Comparison of ENCODE assay signal across 8 mouse cellular contexts in genomic region chr19:46504085-46504552, GRCm38 (mm10). TPM values are rescaled to one million over a fixed set of nuclear protein-coding genes. Genes with fewer than 3 reads are reported as not detected.
DNase-seq lines count a peak whose midpoint lies in the region; ATAC-seq and TF ChIP-seq lines count a peak whose summit lies in the region.

No protein-coding gene starts in this region.

- peak overlapping the region; percentile 99 for H3K27ac ChIP-seq in intestine, embryonic 14.5 days (ENCODE audit: low read depth)
- H3K27ac ChIP-seq in liver, embryonic 14.5 days = peak overlapping the region; percentile 95

- peak overlapping the region; percentile 93 for H3K4me2 ChIP-seq in intestine, embryonic 14.5 days (ENCODE audit: low read length)
- H3K4me2 ChIP-seq in liver, embryonic 14.5 days (ENCODE audit: low read depth) = peak overlapping the region; percentile 82

- H3K27me3 ChIP-seq in intestine, embryonic 14.5 days (replicated peaks; ENCODE audit: control insufficient read depth, insufficient read depth, low read length) = no peaks in the 10 kb centered on the region
- H3K27me3 ChIP-seq in liver, embryonic 14.5 days (ENCODE audit: control insufficient read depth, insufficient read depth, low read length) = no peaks in the 10 kb centered on the region

- TF ChIP-seq CTCF in liver, embryonic 14.5 days (IDR thresholded peaks at IDR 0.05; ENCODE audit: low read depth) = peak; percentile 71

- peaks cover 47% of the 10 kb centered on the region for H3K4me1 ChIP-seq in intestine, embryonic 14.5 days (replicated peaks; ENCODE audit: control insufficient read depth, insufficient read depth, low read length)
- H3K4me1 ChIP-seq in liver, embryonic 14.5 days (replicated peaks; ENCODE audit: control insufficient read depth in 2 of 2, insufficient read depth in 2 of 2, low read length in 1 of 2) = peaks cover 24 to 41% of the 10 kb centered on the region in 2 experiments

- H3K9me3 ChIP-seq in intestine, embryonic 14.5 days (ENCODE audit: control insufficient read depth, low read length) = no peaks in the 10 kb centered on the region
- H3K9me3 ChIP-seq in liver, embryonic 14.5 days (ENCODE audit: control insufficient read depth, low read length) = no peaks in the 10 kb centered on the region

- peak overlapping the region; percentile 85 for H3K4me3 ChIP-seq in intestine, embryonic 14.5 days (ENCODE audit: low read depth, low read length)
- H3K4me3 ChIP-seq in liver, embryonic 14.5 days (ENCODE audit: insufficient read depth in 1 of 2, low read depth in 2 of 2, low read length in 2 of 2) = peak overlapping the region; percentile 72 to 79

- peak overlapping the region; percentile 79 for H3K9ac ChIP-seq in intestine, embryonic 14.5 days (ENCODE audit: low read length)
- H3K9ac ChIP-seq in liver, embryonic 14.5 days (replicated peaks) = peak overlapping the region; percentile 87

- TF ChIP-seq EP300 in liver, embryonic 14.5 days (IDR thresholded peaks at IDR 0.05; ENCODE audit: low read depth) = no peak

- peak; percentile 13 for ATAC-seq in intestine, embryonic 14.5 days (replicated peaks; ENCODE audit: low FRiP score, low TSS enrichment, low read depth)
- peak; percentile 57 for ATAC-seq in liver, embryonic 14.5 days (ENCODE audit: insufficient read depth)

- H3K36me3 ChIP-seq in intestine, embryonic 14.5 days (ENCODE audit: control insufficient read depth, insufficient read depth, low read length) = peaks cover 26% of the 10 kb centered on the region
- H3K36me3 ChIP-seq in liver, embryonic 14.5 days (replicated peaks; ENCODE audit: control insufficient read depth, insufficient read depth, low read depth) = peaks cover 13% of the 10 kb centered on the region

- 3% methylated on average over 4 of the region's 4 CpGs for WGBS in intestine, embryonic 14.5 days
- WGBS in liver, embryonic 14.5 days (ENCODE audit: insufficient replicate concordance) = 1% methylated on average over 4 of the region's 4 CpGs

- intact Hi-C loops in gastrocnemius, postnatal 14 days (cut with DNase I; ENCODE audit: low total_unique reads) = no loop called here

- peak; percentile 53 for DNase-seq in layer of hippocampus, adult 11-12 months (ENCODE audit: low spot score)
- DNase-seq in layer of hippocampus, adult 18-20 months (ENCODE audit: low spot score in 2 of 2) = no peak
- DNase-seq in adipocyte (ENCODE audit: low spot score) = peak; percentile 87
- DNase-seq in gastrocnemius, postnatal 14 days = peak; percentile 58
- no peak for DNase-seq in intestine, embryonic 14.5 days (ENCODE audit: low spot score)
- DNase-seq in liver, embryonic 14.5 days (ENCODE audit: low read depth in 3 of 3, low spot score in 3 of 3) = no peak
- peak; percentile 69 to 76 for DNase-seq in natural killer cell, adult 2 months (ENCODE audit: low spot score in 2 of 2)
- no peak for DNase-seq in retina, postnatal 1 day

RNA-seq across cellular contexts. Expression of gene Trim8, which starts 2.6 kb away (rescaled TPM):
- total RNA-seq in layer of hippocampus, adult 18-20 months (2021) = 100 to 1,000 TPM; 110 to 112 TPM
- total RNA-seq in gastrocnemius, postnatal 14 days (2021) = 10 to 100 TPM; 20.1 to 23.1 TPM
- polyA plus RNA-seq in intestine, embryonic 14.5 days (2014; fragmentation: Nextera tagmentation; extraction: Ambion mirVana) = 20.1 and 21.1 TPM in 2 replicates
- 7.3 and 7.7 TPM in 2 replicates for polyA plus RNA-seq in liver, embryonic 14.5 days (2012; rRNA removed)
- 7.5 and 10.1 TPM in 2 replicates for polyA plus RNA-seq in liver, embryonic 14.5 days (2014; fragmentation: Nextera tagmentation; extraction: Ambion mirVana)

Comparison
In these comparisons a context has a peak if more than half of its experiments do, and no peak if none do; other contexts are left out.
1. DNase-seq: peak in layer of hippocampus, adult 11-12 months (single experiment), adipocyte (single experiment), gastrocnemius, postnatal 14 days (single experiment) and natural killer cell, adult 2 months (2 of 2); none in layer of hippocampus, adult 18-20 months (0 of 2), intestine, embryonic 14.5 days (single experiment), liver, embryonic 14.5 days (0 of 3) and retina, postnatal 1 day (single experiment).
2. RNA of gene Trim8, which starts 2.6 kb away (total RNA-seq): 110 to 112 TPM in layer of hippocampus, adult 18-20 months; 20.1 to 23.1 TPM in gastrocnemius, postnatal 14 days; every median in the first group is over 4 times any median in the second.